Mouse (Mus musculus) limb, embryonic 10.5 days (tissue): ENCODE data around the gene Ythdf2. TPM values are rescaled to one million over a fixed set of nuclear protein-coding genes. Genes with fewer than 3 reads are reported as not detected.

Experiments
- DNase-seq: peaks from one replicate; pipeline ENCODE4 v3.0.0-alpha.2; 2017; ENCODE audit warnings: low spot score
- H3K27ac ChIP-seq: fragments of 300-500 bp; sonication (generic); 2 replicates; pipeline ENCODE4 v1.5.1; 2016; ENCODE audit warnings: mild to moderate bottlenecking
- H3K27me3 ChIP-seq: fragments of 300-500 bp; sonication (generic); 2 replicates; pipeline ENCODE4 v1.6.1; 2016; ENCODE audit warnings: low read depth, mild to moderate bottlenecking; ENCODE audit not compliant: poor library complexity, severe bottlenecking
- H3K36me3 ChIP-seq: fragments of 300-500 bp; sonication (generic); 2 replicates; pipeline ENCODE4 v1.6.1; 2016; ENCODE audit warnings: mild to moderate bottlenecking, moderate library complexity
- H3K4me1 ChIP-seq: fragments of 300-500 bp; sonication (generic); 2 replicates; pipeline ENCODE4 v1.6.1; 2016
- H3K4me3 ChIP-seq: fragments of 300-500 bp; sonication (generic); 2 replicates; pipeline ENCODE4 v1.5.1; 2016; ENCODE audit warnings: mild to moderate bottlenecking, moderate library complexity
- H3K9me3 ChIP-seq: fragments of 300-500 bp; sonication (generic); replicated peaks from 2 replicates; pipeline ENCODE4 v1.6.1; 2016; ENCODE audit warnings: mild to moderate bottlenecking
- WGBS: fragments of 180-500 bp; shearing (Covaris S2); methylation state at CpG from one replicate; pipeline ENCODE4 v1.1.7; 2016; 5-methylcytosine and 5-hydroxymethylcytosine counted together
- polyA plus RNA-seq: library from polyadenylated mRNA; unstranded; fragments of >200 nt; fragmentation: Nextera tagmentation; extraction: Ambion mirVana; gene quantifications from 2 replicates; pipeline ENCODE4 v1.2.1, GENCODE M21; 2016

Gene Ythdf2
- 151 TPM in 2 replicates for polyA plus RNA-seq

DNA sequence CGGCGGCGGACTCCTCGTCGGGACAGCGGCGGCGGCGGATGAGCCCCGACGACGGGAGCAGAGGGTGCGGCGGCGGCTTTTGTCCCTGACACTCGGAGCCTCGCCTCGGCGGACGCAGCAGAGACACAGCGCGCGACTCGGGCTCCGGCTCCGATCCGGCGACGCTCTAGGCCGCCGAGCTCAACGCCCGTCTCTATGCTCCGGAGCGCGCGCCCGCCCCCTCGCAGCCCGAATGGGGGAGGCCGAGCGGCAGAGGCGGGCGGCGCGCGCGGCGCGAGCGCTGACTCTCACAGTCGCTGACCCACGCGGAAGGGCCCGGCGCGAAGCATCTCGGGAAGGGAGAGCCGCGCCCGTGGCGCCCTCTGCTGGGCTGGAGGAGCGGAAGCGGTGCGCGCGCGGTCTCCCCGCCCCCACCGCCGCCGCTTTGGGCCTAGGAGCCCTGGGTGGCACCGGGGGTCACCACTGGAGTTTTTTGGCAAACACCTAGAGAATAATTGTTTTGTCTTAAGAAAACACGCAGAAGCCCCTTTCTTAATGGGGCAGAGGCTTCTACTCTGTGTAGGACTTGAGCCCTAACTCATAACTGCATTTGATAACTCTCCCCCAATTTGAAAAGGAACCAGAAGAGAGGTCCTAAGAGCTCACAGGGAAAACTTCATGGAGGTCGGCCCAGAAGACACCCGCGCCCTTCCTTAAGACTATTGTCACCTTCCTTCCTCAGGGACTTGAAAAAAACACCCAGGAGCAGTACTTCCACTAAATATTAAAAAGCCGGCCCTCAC, at the start of gene Ythdf2:
Gene Ythdf2, minus strand, starts transcription at position 351 of the 782 bp plus-strand sequence.
- WGBS = 1% methylated on average over 76 of the region's 78 CpGs

DNA sequence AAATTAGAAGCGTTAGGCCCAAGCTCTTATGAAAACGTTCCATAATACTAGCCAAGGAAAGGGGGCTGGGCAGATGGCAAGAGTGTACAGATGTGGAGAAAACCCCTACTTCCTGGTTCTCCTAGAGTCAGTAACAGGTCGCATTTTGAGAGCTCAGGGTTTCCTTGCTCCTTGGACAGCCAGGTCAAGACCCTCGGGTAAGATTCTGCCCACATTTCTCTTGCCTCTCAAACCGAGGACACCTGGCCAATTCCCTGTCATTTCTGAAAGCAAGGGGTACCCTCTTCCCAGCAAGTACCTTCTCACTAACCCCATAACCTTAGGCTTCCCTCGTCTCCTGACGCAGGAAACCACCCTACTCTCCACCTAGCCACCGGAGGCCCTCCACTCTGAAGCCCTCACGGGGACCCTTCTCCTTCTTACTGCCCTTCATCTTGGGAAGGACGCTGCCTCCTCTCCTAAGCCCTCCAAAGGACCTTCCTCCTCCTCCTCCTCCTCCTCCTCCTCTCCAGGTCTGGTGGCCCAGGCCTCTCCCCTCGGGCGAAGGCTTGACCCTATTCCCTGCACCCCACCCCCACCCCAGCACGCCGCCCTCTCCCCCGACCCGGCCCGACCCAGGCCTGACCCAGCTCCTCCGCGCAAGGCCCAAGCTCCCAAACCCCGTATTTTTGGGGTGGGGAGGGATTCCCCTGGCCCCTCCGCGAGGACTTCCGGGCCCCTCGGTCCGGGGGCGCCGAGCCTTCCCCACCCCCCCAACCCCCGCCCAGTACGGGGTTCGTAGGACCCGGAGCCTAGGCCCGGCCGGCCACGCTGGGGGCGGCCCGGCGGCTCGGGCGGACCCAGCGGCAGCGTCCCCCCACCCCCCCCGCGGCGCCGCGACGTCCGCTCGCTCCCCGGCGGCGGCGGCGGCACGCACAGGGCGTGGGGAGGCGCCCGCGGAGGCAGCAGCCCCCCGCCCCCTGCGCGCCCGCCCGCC, 48.6 kb upstream of the Ythdf2 start:
- WGBS = 5% methylated on average over 53 of the region's 64 CpGs
- peak overlapping the region; percentile 91 for H3K4me3 ChIP-seq
- H3K36me3 ChIP-seq = peaks cover 10% of the 10 kb centered on the region; the same call in 1 of the 2 replicates
- peak overlapping the region; percentile 99 for H3K27ac ChIP-seq
- peaks cover 25% of the 10 kb centered on the region for H3K4me1 ChIP-seq
- H3K27me3 ChIP-seq = no peaks in the 10 kb centered on the region
- no peaks in the 10 kb centered on the region for H3K9me3 ChIP-seq
- peak; percentile 77 for DNase-seq

More for the DNA sequence above, at the start of gene Ythdf2:
- no peaks in the 10 kb centered on the region for H3K9me3 ChIP-seq
- peaks cover 40% of the 10 kb centered on the region for H3K36me3 ChIP-seq
- H3K4me1 ChIP-seq = peaks cover 21% of the 10 kb centered on the region
- H3K4me3 ChIP-seq = peak within 1 kb of the TSS; percentile 93
- peak within 1 kb of the TSS; percentile 99 for H3K27ac ChIP-seq
- no peaks in the 10 kb centered on the region for H3K27me3 ChIP-seq
- peak; percentile 99 for DNase-seq

DNA sequence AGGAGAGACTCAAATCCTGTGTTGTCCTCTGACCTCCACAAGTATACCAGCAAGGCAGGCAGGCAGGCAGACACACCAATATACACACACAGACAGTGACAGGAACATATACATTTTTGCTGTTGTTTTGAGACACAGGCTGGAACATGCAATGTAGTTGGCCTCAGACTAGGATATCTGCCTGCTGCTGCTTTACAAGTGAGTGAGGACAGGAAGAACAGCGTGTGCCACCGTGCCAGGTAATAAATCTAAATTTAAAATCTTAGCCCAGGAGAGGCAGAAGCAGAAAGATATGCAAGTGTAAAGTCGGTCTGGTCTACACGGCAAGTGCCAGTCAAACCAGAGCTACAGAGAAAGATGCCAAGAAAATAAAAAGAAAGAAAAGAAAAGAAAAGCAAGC, 47.1 kb upstream of the Ythdf2 start:
- no peaks in the 10 kb centered on the region for H3K9me3 ChIP-seq
- H3K4me1 ChIP-seq = peaks cover 25% of the 10 kb centered on the region
- 86% methylated on average over 4 of the region's 4 CpGs for WGBS
- H3K4me3 ChIP-seq = 0 out of 2 replicates have a peak overlapping the region, but pooled peaks have one; percentile 91
- no peak overlapping the region for H3K27ac ChIP-seq
- peaks cover 11% of the 10 kb centered on the region; the same call in 1 of the 2 replicates for H3K36me3 ChIP-seq
- no peaks in the 10 kb centered on the region for H3K27me3 ChIP-seq
- DNase-seq = no peak

DNA sequence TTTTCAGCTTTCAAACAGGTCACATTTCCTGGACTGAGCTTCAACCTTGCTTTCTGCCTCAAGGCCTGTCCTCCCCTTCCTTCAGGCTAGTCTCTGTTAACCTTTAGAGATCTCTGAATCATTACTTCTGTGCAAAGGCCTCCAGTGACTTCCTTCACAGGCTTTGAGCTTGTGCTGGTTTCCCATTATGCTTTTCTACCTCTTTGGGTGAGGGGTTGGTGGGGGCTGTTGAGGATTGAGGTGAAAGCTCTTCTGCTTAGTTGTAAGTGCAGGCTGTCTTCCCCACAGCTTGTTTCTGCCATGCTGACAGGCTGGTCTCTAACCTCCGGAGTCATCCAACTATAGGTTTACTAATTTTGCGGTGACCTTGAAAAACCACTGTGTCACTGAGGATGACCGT, 44.3 kb upstream of the Ythdf2 start:
- Histone ChIP-seq H3K4me3 (no peak overlapping the region), H3K9me3 (no peaks in the 10 kb centered on the region), H3K36me3 (peaks cover 24% of the 10 kb centered on the region), H3K4me1 (peaks cover 15% of the 10 kb centered on the region), H3K27ac (no peak overlapping the region), H3K27me3 (no peaks in the 10 kb centered on the region)
- DNase-seq = no peak
- WGBS = 96% methylated on average over 3 of the region's 3 CpGs

DNA sequence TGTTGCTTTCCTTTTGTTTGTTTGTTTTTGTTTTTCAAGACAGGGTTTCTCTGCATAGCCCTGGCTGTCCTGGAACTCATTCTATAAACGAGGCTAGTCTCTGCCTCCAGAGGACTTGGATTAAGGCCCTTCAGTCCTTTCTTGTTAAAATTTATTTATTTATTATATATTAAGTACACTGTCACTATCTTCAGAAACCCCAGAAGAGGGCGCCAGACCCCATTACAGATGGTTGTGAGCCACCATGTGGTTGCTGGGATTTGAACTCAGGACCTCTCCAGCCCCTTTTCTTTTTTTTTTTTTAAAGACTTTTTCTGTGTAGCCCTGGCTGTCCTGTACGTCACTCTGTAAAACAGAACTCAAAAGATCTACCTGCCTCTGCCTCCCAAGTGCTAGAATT, 42.9 kb upstream of the Ythdf2 start:
- H3K27ac ChIP-seq = no peak overlapping the region
- H3K9me3 ChIP-seq = no peaks in the 10 kb centered on the region
- H3K4me1 ChIP-seq = peaks cover 9% of the 10 kb centered on the region
- H3K4me3 ChIP-seq = no peak overlapping the region
- no peak for DNase-seq
- peaks cover 38% of the 10 kb centered on the region for H3K36me3 ChIP-seq
- no peaks in the 10 kb centered on the region for H3K27me3 ChIP-seq
- WGBS = 81% methylated on average over 3 of the region's 3 CpGs

- DNase-seq = no peak
- H3K27me3 ChIP-seq = no peaks in the 10 kb centered on the region
- H3K4me1 ChIP-seq = no peaks in the 10 kb centered on the region
- H3K27ac ChIP-seq = no peak overlapping the region
- peaks cover 52% of the 10 kb centered on the region for H3K36me3 ChIP-seq
- no peak overlapping the region for H3K4me3 ChIP-seq
- H3K9me3 ChIP-seq = no peaks in the 10 kb centered on the region
- 94% methylated on average over 2 of the region's 2 CpGs for WGBS
These were observed 41.5 kb upstream of the Ythdf2 start for GRCm38 (mm10) chr4:132253622-132254021.

GRCm38 (mm10) chr4:132253128-132253527, 41.0 kb upstream of the Ythdf2 start:
- peaks cover 56% of the 10 kb centered on the region for H3K36me3 ChIP-seq
- H3K4me3 ChIP-seq = no peak overlapping the region
- DNase-seq = no peak
- 93% methylated on average over 8 of the region's 8 CpGs for WGBS
- H3K27me3 ChIP-seq = no peaks in the 10 kb centered on the region
- no peaks in the 10 kb centered on the region for H3K4me1 ChIP-seq
- H3K9me3 ChIP-seq = no peaks in the 10 kb centered on the region
- no peak overlapping the region for H3K27ac ChIP-seq

- DNase-seq = no peak
- H3K27ac ChIP-seq = no peak overlapping the region
- no peaks in the 10 kb centered on the region for H3K4me1 ChIP-seq
- no peak overlapping the region for H3K4me3 ChIP-seq
- H3K36me3 ChIP-seq = peaks cover 69% of the 10 kb centered on the region
- WGBS = 92% methylated on average over 9 of the region's 9 CpGs
- no peaks in the 10 kb centered on the region for H3K9me3 ChIP-seq
- no peaks in the 10 kb centered on the region for H3K27me3 ChIP-seq
These were observed 39.5 kb upstream of the Ythdf2 start for GRCm38 (mm10) chr4:132251596-132251995.

GRCm38 (mm10) chr4:132247451-132247997, 35.4 kb upstream of the Ythdf2 start:
- Histone ChIP-seq H3K27ac (no peak overlapping the region), H3K27me3 (no peaks in the 10 kb centered on the region), H3K4me1 (no peaks in the 10 kb centered on the region), H3K36me3 (peaks cover 93% of the 10 kb centered on the region), H3K4me3 (no peak overlapping the region), H3K9me3 (no peaks in the 10 kb centered on the region)
- 84% methylated on average over 5 of the region's 5 CpGs for WGBS
- DNase-seq = no peak

- no peak overlapping the region for H3K27ac ChIP-seq
- no peaks in the 10 kb centered on the region for H3K4me1 ChIP-seq
These were observed 33.5 kb upstream of the Ythdf2 start for GRCm38 (mm10) chr4:132245643-132246042.

DNA sequence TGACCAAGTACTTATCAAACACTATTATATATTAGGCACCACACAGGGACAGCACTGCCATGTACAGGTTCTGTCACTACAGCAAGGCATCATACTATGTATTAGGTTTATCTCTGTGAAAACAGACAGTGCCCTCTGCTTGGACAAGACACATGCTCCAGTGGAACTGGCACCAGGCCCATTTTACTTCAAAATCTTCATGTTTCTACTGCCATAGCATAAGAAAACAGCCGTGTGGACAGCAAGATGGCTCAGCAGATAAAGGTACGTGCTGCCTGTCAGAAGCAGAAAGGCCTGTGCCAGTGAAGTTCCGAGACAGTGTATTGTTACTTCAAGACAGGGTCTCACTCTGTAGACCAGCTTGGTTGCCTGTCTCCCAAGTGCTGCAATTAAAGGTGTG, 29.1 kb upstream of the Ythdf2 start:
- no peak for DNase-seq
- no peak overlapping the region for H3K4me3 ChIP-seq
- H3K4me1 ChIP-seq = no peaks in the 10 kb centered on the region
- WGBS = 96% methylated on average over 3 of the region's 3 CpGs
- no peak overlapping the region for H3K27ac ChIP-seq
- H3K27me3 ChIP-seq = no peaks in the 10 kb centered on the region
- H3K36me3 ChIP-seq = peaks cover 95% of the 10 kb centered on the region
- H3K9me3 ChIP-seq = no peaks in the 10 kb centered on the region

More at GRCm38 (mm10) chr4:132245643-132246042, 33.5 kb upstream of the Ythdf2 start:
- no peak overlapping the region for H3K4me3 ChIP-seq
- no peaks in the 10 kb centered on the region for H3K9me3 ChIP-seq
- no peaks in the 10 kb centered on the region for H3K27me3 ChIP-seq
- WGBS = 95% methylated on average over 3 of the region's 3 CpGs
- DNase-seq = no peak
- H3K36me3 ChIP-seq = peaks cover 94% of the 10 kb centered on the region

- DNase-seq = no peak
- 95% methylated on average over 3 of the region's 3 CpGs for WGBS
- Histone ChIP-seq H3K36me3 (peaks cover 95% of the 10 kb centered on the region), H3K4me1 (no peaks in the 10 kb centered on the region), H3K27ac (no peak overlapping the region), H3K27me3 (no peaks in the 10 kb centered on the region), H3K4me3 (no peak overlapping the region), H3K9me3 (no peaks in the 10 kb centered on the region)
These were observed 28.3 kb upstream of the Ythdf2 start for GRCm38 (mm10) chr4:132240367-132240766.
